Mouse (Mus musculus): ENCODE measurements around the gene Gm20662. TPM values are rescaled to one million over a fixed set of nuclear protein-coding genes. Genes with fewer than 3 reads are reported as not detected.

Gm20662 gene
- polyA plus RNA-seq, 1 experiment from 2014 or later: 0.18 TPM

GRCm38 (mm10) chr9:108027867-108028266 lies 31.7 kb downstream of the Gm20662 start:
- TF ChIP-seq EP300 (optimal IDR thresholded peaks at IDR 0.05): no peak
- TF ChIP-seq CTCF (IDR thresholded peaks at IDR 0.05; ENCODE audit: low read depth): 0 out of 2 replicates have a peak, but pooled peaks have one; percentile 17
- no peak for ATAC-seq (ENCODE audit: low FRiP score, low TSS enrichment)
- no peak overlapping the region for H3K4me3 ChIP-seq (ENCODE audit: low read depth, low read length)
- no peak overlapping the region for H3K9ac ChIP-seq (ENCODE audit: low read length)
- no peaks in the 10 kb centered on the region for H3K4me1 ChIP-seq (replicated peaks; ENCODE audit: control insufficient read depth, insufficient read depth)
- 97% methylated on average over 3 of the region's 3 CpGs for WGBS
- no peak overlapping the region for H3K4me2 ChIP-seq (replicated peaks; ENCODE audit: low read depth)
- H3K9me3 ChIP-seq (ENCODE audit: control insufficient read depth, low read length): no peaks in the 10 kb centered on the region
- no peak overlapping the region for H3K27ac ChIP-seq (replicated peaks)
- H3K27me3 ChIP-seq (ENCODE audit: control insufficient read depth, insufficient read depth, low read length): no peaks in the 10 kb centered on the region
- peaks cover 9% of the 10 kb centered on the region for H3K36me3 ChIP-seq (ENCODE audit: control insufficient read depth, insufficient read depth, low read length)
- no peak for DNase-seq (ENCODE audit: low spot score)

- H3K9me3 ChIP-seq (ENCODE audit: control insufficient read depth, low read length): no peaks in the 10 kb centered on the region
- no peak for DNase-seq (ENCODE audit: low spot score)
- no peaks in the 10 kb centered on the region for H3K4me1 ChIP-seq (replicated peaks; ENCODE audit: control insufficient read depth, insufficient read depth)
- no peak overlapping the region for H3K9ac ChIP-seq (ENCODE audit: low read length)
- H3K4me2 ChIP-seq (replicated peaks; ENCODE audit: low read depth): no peak overlapping the region
- no peaks in the 10 kb centered on the region for H3K27me3 ChIP-seq (ENCODE audit: control insufficient read depth, insufficient read depth, low read length)
- no peak overlapping the region for H3K4me3 ChIP-seq (ENCODE audit: low read depth, low read length)
- TF ChIP-seq CTCF (IDR thresholded peaks at IDR 0.05; ENCODE audit: low read depth): no peak
- no peak for TF ChIP-seq EP300 (optimal IDR thresholded peaks at IDR 0.05)
- 91% methylated on average over 5 of the region's 5 CpGs for WGBS
- H3K27ac ChIP-seq (replicated peaks): no peak overlapping the region
- no peak for ATAC-seq (ENCODE audit: low FRiP score, low TSS enrichment)
- H3K36me3 ChIP-seq (ENCODE audit: control insufficient read depth, insufficient read depth, low read length): peaks cover 6% of the 10 kb centered on the region
Measured at GRCm38 (mm10) chr9:108032126-108032525, 36.0 kb downstream of the Gm20662 start.

GRCm38 (mm10) chr9:108035331-108036156 lies 39.4 kb downstream of the Gm20662 start:
- Histone ChIP-seq H3K4me1 (replicated peaks; ENCODE audit: control insufficient read depth, insufficient read depth) (no peaks in the 10 kb centered on the region), H3K4me3 (ENCODE audit: low read depth, low read length) (no peak overlapping the region), H3K36me3 (ENCODE audit: control insufficient read depth, insufficient read depth, low read length) (peaks cover 6% of the 10 kb centered on the region), H3K4me2 (replicated peaks; ENCODE audit: low read depth) (no peak overlapping the region), H3K9ac (ENCODE audit: low read length) (no peak overlapping the region), H3K9me3 (ENCODE audit: control insufficient read depth, low read length) (no peaks in the 10 kb centered on the region), H3K27ac (replicated peaks) (peak overlapping the region; percentile 61), H3K27me3 (ENCODE audit: control insufficient read depth, insufficient read depth, low read length) (no peaks in the 10 kb centered on the region)
- peak; percentile 97 for ATAC-seq (ENCODE audit: low FRiP score, low TSS enrichment)
- peak; percentile 65 for DNase-seq (ENCODE audit: low spot score)
- WGBS: 93% methylated on average over 2 of the region's 2 CpGs
- TF ChIP-seq CTCF (IDR thresholded peaks at IDR 0.05; ENCODE audit: low read depth): peak; percentile 65
- TF ChIP-seq EP300 (optimal IDR thresholded peaks at IDR 0.05): peak; percentile 39

- WGBS: 72% methylated on average over 8 of the region's 8 CpGs
- Histone ChIP-seq H3K27ac (replicated peaks) (no peak overlapping the region), H3K36me3 (ENCODE audit: control insufficient read depth, insufficient read depth, low read length) (peaks cover 25% of the 10 kb centered on the region), H3K4me2 (replicated peaks; ENCODE audit: low read depth) (no peak overlapping the region), H3K4me1 (replicated peaks; ENCODE audit: control insufficient read depth, insufficient read depth) (no peaks in the 10 kb centered on the region), H3K4me3 (ENCODE audit: low read depth, low read length) (no peak overlapping the region), H3K9me3 (ENCODE audit: control insufficient read depth, low read length) (no peaks in the 10 kb centered on the region), H3K9ac (ENCODE audit: low read length) (no peak overlapping the region), H3K27me3 (ENCODE audit: control insufficient read depth, insufficient read depth, low read length) (no peaks in the 10 kb centered on the region)
- peak; percentile 44 for TF ChIP-seq CTCF (IDR thresholded peaks at IDR 0.05; ENCODE audit: low read depth)
- TF ChIP-seq EP300 (optimal IDR thresholded peaks at IDR 0.05): no peak
- no peak for DNase-seq (ENCODE audit: low spot score)
- no peak for ATAC-seq (ENCODE audit: low FRiP score, low TSS enrichment)
Measured at GRCm38 (mm10) chr9:108044751-108045492, 48.8 kb downstream of the Gm20662 start.

- 88% methylated on average over 4 of the region's 4 CpGs for WGBS
- ATAC-seq (ENCODE audit: low FRiP score, low TSS enrichment): no peak
- no peak overlapping the region for H3K4me3 ChIP-seq (ENCODE audit: low read depth, low read length)
- H3K9ac ChIP-seq (ENCODE audit: low read length): no peak overlapping the region
- H3K4me1 ChIP-seq (replicated peaks; ENCODE audit: control insufficient read depth, insufficient read depth): no peaks in the 10 kb centered on the region
- no peak for DNase-seq (ENCODE audit: low spot score)
- no peaks in the 10 kb centered on the region for H3K27me3 ChIP-seq (ENCODE audit: control insufficient read depth, insufficient read depth, low read length)
- H3K36me3 ChIP-seq (ENCODE audit: control insufficient read depth, insufficient read depth, low read length): peaks cover 24% of the 10 kb centered on the region
- H3K9me3 ChIP-seq (ENCODE audit: control insufficient read depth, low read length): no peaks in the 10 kb centered on the region
- TF ChIP-seq EP300 (optimal IDR thresholded peaks at IDR 0.05): no peak
- no peak for TF ChIP-seq CTCF (IDR thresholded peaks at IDR 0.05; ENCODE audit: low read depth)
- no peak overlapping the region for H3K4me2 ChIP-seq (replicated peaks; ENCODE audit: low read depth)
- H3K27ac ChIP-seq (replicated peaks): no peak overlapping the region
Measured at GRCm38 (mm10) chr9:108046582-108046981, 50.4 kb downstream of the Gm20662 start.

Data from stomach, postnatal 0 days (tissue).